Mouse (Mus musculus) thymus, postnatal 25 days (tissue): ENCODE measurements around the gene Coro7.

Source experiments
- DNase-seq: peaks from one replicate; pipeline ENCODE4 v3.0.0; 2022

Gene Coro7

DNA sequence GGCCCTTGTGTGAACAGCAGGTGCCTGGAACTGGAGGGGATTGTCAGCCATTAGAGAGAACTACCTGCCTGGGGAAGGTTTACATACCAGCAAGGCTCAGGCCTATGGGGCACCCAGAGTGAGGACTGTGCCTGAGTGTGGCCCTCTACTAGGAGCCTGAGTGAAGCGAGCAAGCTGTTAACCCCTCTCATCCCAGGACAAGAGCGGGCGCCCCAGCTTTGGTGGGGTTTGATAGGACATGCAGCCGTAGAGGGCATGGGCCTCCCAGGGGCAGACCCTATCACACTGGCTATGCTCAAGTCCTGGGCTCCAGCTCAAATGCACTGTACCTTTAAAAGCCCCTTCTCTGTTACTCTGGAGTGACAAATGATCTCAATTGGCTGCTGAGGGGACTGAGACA is 32.7 kb downstream of the Coro7 start:
- no peak for DNase-seq

DNA sequence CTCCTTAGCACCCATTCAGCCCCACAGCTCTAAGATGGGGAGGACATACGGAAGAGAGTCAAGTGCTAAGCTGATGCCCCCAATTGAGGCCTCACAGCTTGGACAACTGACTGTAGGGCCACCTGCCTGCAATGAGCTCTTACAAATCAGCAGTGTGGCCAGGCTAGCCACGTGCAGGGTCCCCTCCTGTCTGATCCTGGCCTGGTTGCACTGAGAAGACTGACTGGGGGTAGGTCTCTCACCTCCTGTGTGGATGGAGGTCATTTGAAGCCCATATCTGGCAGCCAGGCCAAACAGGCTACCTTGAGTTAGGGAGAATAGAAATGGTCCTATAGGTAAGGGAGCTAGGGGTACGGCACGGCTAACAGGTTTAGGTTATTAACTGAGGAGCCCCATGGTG is 33.7 kb downstream of the Coro7 start:
- no peak for DNase-seq

DNA sequence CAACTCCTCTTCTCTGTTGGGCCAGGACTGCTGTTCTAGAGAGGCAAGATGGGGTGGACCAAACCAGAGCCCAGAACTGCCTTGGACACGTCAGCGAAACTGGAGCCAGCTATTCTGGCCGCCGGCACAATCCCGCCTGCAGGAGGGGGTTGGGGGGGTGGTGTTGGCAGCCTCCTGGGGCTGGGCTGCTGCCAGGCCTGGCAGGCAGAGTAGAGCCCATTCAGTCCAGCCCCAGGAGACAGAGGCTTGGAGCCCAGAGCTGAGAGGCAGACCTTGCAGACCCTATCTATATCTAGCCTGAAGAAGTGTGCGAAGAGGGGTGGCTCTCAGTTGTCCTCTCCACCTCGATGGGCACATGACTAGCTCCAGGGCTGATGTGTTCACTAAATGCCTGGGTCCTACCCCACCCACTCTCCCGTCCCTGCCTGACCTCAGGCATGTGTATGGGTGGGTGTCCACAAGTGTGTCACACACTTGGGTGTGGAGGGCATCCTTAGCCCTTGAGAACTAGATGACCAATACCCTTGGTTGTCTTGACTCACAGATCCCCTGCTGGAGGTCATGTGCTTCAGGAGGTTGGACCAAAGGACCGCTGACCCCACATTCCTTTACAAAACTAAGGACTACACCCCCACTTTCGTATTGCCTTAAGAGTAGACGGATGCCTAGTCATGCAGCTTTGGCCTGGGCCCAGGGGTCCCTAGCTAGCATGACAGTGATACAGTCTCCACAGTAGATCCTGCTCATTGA is 35.7 kb downstream of the Coro7 start:
- no peak for DNase-seq

DNA sequence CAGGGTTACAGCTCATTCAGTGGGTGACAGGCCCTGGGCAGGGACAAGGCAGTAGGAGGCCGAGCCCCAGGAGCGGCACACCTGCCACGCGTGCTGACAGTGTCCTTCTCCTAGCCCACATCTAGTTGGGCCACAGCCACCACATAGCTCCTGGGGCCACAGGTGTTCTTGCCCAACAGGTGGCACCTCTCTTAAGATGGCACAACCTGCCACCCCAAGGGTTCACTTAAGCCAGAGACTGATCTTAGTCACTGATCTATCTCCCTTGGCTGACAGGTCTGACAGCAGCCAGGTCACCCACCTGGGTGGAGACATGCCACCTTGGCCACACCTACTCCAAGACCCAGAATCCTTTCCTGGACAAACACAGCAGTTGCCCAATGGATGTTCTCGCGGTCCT is 36.6 kb downstream of the Coro7 start:
- no peak for DNase-seq

DNA sequence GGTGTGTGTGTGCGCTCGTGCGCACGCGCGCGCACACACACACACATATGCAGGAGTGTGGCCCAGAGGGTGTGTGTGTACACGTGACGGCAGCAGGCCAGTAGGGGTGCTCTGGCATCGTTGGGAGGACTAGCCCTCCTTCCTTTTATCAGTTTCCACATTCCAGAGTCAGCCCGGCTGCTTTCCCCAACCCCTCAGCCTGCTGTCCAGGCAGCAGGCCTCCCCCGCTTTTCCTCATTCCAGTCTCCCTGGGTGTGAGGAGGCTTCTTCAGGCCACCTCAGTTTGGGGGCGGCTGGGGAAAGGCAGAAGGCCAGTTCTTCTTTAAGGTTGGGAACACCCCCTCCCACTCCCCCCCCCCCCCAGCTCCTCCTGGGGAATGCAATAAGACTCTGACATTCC is 37.4 kb downstream of the Coro7 start:
- DNase-seq = no peak

DNA sequence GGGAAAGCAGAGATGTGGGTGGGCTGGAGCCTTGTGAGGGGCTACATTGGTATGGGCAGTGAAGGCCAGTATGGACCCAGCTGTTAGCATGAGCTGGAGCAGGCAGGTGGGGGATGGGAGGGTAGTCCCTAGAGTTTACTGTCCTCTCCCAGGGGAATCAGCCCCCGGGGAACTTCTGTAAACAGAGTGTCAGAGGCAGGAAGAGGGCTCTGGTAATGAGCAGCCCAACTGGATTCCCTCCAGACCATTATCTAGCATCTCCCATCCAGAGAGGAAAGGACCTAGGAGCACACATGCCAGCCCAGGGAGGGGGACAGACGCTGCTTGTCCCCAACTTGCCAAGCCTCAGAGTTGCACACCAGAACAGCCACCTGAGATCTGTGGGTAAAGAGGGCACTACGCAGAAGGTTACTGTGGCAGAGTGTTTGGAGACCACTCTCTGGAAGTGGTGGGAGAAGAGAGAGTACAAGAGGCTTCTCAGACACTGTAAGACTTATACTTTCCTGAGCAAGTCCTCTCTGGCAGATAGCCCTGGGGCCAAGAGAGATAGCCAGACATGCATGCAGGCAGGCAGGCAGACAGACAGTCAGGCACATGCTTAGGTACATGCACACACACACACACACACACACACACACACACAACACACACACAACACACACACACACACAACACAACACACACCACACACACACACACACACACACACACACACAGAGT is 38.3 kb downstream of the Coro7 start:
- DNase-seq = no peak

DNA sequence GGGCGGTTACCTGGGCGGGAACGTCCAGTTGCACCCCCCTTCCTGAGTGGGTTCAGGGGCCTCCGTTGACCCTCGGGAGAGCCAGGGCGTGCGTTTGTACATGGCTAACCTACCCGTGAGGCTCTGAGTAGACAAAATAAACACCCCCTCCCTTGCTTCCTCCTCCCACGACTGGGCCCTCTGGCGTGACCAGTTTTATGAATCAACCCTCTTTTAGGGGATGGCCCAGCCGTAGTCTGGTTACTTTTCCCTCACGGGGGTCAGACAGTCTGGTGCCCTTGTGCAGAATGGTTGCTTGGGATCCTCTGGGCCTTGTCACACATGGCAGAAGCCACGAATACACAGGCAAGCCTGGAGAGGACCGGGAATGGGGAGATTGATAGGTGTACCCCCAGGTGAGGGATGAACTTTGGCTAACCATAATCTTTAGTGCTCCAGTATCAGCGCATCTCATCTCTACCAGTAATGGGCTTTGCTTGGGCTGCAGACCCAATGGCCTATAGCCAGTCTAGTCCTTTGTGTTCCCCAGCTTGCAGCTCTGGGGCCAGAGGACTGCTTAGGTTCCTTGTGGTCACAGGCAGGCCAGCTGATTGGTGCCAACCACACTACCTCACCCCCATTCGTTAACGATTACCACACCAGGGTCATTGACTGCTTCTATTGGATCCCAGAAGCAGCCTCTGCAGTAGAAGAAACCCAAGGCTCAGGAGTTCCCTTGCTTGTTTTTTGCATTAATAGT is 39.1 kb downstream of the Coro7 start:
- DNase-seq = no peak

DNA sequence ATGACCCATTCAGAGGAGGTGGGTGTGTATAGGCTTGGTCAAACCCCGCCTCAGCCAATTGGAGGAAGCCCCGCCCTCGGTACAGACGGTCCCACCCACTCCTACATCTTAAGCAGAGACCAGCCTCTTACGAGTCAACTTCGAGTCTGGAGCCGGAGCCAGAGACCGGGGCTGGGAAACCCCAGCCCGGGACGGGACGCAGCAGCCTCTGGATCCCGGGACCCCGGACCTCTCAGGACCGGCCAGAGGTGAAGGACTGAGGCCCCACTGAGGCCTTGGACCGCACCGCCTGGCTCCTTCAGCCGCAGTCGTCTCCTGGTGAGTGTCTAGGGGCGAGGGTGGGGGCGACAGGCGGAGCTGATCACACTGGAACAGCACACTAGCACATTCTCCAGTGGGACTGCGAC is 39.7 kb downstream of the Coro7 start, which contains the start of the genes Vasn and Dnaja3:
Gene Vasn (plus strand): TSS at position 111 of the 407 bp plus-strand sequence.
Gene Dnaja3 (plus strand): TSS at position 159 of the 407 bp plus-strand sequence.
- DNase-seq = no peak

DNA sequence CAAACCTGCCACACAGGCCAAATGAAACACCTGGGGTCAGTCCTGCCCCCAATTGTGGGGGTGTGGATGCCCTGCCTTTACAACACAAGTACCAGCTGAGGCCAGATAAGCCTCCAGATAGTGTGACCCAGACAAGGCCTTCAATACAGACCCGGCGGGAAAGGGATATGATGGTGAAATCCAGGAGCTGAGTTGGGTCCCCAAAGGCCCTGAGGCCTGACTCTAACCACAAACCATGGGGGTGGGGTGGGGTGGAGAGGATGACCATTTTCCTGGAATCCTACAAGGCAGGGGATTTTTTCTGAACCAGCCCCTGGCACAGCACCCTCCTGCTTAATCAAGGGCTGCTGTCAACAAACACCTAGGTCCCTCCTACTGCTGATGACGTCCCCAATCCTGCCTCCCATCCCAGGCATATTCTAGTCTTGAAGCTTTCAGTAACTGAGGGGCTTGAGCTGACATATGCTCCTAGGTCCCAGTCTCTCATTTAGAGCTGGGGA is 40.6 kb downstream of the Coro7 start:
- no peak for DNase-seq

DNA sequence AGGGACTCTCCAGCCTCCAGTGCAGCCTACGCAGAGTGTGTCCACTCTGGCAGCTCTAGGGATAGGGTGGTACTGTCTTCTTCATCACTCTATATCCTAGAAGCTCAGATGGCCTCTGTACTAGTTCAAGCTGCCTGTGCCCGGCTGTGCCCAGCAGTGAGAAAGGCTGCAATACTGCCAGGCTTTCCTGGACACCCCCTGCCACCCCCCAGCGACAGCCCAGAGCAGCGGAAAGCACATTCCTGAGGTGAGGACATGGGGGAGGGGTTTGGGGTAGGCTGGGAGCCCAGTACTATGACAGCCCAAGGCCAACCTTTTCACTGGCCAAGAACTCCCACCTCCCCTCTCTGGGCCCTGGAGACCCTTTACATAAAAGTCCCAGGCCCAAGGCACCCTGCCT is 43.8 kb downstream of the Coro7 start:
- DNase-seq = no peak

DNA sequence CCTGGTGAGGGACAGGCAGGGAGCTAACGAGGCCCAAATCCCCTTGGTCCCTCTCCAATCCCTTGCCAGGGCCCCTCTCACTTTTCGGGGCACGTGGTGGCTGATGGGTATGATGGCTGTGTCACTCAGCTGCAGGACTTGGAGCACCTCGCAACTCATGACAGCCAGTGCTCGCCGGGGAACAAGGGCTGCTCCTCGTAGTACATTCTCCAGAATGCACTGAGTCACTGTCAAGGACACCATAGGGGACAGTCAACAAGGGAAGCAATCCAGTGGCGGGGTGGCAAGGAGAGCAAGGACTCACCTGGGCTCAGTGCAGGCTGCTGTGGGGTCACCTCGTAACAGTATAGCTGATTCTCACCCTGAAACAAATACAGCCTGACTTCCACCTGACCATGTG is 44.9 kb downstream of the Coro7 start:
- DNase-seq = no peak

DNA sequence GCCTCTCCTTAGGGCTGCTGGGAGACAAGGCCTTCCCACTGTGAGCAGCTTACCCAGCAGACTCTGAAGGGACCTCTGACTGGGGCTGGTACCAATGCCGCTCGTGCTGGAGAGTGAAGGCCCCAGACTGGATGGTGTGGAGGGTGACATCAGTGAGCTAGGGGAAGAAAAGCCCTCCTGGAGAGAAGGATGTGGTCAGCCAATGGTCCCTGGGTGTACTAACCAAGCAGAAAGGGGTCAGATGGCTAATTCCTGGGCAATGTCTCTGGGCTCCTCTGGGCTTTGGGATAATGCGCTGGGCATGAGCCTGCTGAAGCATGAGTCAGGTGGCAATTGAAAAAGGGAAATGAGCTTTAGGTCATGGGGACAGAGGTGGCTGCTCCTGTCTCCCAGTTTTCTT is 45.9 kb downstream of the Coro7 start:
- no peak for DNase-seq

DNA sequence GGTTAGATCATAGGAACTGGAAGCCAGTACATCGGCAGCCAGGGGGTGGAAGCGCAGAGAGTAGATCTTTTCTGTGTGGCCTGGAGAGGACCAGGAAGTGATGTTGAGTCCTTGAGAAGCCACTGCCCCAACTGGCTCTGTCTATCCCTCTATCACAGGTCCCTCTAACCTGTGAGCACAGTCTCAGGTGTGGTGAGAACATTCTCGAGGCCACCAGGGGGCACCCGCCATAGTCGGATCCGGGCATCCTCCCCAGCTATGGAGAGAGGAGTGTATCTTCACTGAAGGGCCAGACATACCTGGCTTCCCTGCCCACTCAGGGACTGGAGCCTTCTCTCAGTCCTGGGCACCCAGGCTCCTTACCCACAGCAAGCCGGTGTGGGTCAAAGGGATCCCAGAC is 47.5 kb downstream of the Coro7 start:
- no peak for DNase-seq

DNA sequence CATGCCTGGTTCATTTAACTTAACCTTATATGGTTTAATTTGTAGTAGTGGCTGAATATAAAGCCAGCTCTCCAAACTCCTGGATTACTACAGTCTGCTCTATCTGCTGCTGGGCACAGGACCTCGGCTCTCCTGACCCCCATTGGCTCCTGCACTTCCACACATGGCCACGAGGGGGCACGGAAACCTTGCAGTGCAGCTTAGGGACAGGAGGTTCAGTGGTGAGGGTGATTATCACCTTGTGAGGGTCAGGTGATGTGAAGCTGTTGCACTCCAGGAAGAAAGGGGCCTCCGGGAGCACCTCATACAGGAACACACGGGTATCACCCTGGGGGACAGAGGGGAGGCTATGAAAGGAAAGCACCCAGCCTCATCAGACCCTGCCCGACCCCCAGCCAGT is 49.6 kb downstream of the Coro7 start:
- peak; percentile 86 for DNase-seq

DNA sequence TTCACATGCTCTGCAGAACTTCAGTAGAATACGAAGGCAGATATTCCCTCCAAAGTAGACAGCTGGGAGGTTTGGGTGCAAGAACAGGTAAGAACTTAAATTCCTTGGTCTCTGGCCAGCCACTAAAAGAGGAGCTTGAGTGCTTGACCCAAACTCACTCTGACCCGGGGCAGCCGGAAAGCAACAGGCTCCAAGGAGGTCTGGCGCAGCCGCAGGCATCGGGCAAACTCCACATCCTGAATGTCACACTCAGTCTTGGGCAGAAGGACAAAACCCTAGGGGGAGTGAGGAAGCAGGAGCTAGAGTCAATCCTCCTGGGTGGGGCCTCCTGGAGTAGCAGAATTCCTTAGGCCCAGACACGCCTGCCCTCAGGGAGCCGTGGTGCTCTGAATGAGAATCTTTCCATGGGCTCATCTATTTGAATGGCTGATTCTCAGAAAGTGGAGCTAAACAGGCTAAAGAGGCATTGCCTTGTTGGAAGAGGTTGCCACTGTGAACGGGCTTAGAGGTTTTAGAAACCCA is 50.6 kb downstream of the Coro7 start:
- DNase-seq = no peak

DNA sequence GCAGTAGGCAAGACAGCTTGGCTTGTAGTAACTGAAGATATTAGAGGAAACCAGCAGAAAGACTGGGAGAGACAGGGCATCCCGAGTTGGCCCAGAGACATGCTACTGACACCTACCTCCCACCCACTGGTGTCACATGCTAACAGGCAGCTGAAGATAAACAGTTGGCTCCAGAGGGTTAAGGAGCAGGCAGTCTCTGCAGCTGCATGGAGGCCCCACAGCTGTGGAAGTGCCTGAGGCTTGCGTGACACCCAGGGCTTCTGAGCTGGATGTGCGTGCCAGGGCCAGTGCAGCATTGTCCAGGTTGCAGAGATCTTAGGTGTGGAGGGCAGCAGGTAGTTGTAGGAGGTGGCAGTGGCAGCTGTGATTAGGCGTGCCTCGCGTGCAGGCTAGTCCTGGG is 52.5 kb downstream of the Coro7 start:
- DNase-seq = no peak

DNA sequence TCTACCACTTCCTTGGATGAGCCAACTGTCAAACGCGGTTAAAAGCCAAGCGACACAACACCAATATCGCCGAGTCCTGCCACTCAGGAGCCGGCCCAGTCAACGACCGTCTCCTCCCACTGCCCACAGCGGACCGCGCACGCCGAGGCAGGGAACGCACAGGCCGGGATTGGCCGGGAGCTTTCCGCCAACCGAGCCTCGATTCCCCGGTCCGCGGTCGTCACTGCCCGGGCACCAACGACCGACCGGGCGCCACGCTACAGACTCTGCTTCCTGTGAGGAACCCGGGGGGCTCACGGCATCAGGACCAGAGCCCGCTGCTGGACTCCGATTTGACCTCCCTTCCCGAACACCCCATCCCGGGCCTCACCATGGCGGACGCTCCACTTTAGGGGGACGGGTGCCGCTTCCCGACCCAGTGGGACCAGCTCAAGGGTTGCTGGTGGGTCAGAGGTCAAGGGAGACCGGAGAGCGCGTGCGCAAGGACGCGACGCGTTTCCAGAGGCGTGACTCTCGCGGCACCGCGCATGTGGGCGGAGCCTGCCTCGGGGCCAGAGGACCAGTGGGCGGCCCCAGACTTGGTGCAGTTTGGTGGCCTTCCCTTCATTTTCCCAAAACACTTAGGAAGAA is 55.0 kb downstream of the Coro7 start, which contains the start of gene Pam16:
Gene Pam16 (minus strand): TSS at position 508 of the 630 bp plus-strand sequence.
- DNase-seq = peak; percentile 89

DNA sequence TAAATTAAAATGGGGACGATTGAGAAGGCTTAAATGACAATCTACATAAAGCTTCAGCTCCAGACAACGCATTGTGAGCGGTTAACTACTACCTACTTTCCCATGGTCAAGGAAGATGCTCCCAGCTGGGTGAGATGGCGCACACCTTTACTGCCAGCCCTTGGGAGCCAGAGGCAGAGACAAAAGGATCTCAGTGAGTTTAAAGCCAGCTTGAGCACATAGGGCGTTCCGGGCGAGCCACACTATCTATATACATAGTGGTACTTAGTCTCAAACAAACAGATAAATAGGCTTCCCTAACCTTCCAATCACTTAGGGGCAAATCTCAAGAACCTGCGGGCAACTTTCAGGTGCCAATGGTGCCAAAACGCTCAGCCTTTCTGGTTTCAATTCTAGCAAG is 55.5 kb downstream of the Coro7 start:
- DNase-seq = no peak

DNA sequence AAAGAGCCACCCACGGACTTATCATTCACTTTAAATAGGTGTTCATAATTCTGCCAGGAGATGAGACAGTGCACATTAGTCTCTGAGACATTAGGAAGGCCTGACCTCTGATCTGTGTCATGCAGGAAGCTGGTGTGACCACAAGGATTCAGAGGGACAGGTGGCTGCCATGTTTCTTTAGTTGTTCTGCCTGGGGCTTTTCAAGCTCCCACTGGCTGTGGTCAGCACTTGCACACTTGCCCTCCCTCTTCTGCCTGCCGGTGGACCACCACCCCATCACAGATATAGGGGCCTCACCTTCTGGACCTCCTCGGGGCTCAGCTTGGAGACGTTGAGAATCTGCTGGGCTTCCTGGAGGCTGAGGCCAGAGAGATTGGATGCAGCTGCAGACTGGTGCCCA is 62.7 kb downstream of the Coro7 start:
- DNase-seq = no peak

DNA sequence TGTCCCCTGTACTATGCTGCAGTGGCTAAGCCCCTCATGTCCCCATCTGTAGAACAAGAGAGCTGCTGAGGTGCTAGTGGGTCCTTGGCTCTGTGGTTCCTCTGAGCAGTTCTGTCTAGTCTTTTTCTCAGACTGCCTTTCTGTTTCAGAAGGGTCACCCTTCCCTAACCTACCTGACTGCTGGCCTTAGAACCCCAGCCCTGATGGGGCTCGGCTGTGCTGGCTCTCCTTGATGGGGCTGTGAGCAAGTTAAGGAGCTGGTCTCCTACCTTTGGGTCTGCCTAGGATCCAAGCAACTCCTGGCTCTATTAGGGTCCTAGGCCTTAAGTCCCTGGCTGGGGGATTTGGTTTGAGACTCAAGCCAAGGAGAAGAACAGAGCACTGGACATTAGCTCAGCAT is 64.3 kb downstream of the Coro7 start:
- no peak for DNase-seq

DNA sequence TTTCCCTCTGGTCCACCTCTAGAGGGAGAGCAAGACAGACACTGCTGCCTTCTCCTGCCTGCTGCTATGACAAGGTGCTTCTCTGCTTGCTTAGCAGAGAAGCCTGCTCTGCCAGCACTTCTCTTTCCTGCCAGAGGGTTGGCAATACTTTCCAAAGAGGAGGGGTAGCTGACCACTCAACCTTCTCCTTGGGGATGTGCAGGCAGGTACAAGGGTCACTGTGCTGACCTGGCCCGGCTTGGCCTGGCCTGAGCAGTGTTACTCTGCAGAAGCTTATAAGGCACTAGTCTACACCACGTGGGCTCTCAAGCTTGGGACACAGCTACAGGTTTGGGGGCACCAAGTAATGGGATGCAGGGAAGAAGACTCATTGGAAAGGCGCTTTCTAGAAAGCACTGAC is 64.9 kb downstream of the Coro7 start:
- DNase-seq = no peak

DNA sequence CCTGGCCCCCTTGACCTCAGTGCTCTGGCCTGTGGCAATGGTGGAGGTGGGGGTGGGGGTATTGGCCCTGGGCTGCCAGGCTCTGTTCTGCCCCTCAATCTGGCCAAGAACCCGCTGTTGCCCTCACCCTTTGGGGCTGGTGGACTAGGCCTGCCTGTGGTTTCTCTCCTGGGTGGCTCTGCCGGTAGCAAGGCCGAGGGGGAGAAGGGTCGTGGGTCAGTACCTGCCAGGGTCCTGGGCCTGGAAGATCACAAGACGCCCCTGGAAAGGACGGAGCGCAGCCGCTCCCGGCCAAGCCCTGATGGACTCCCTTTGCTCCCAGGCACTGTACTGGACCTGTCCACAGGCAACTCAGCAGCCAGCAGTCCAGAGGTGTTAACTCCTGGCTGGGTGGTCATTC is 65.8 kb downstream of the Coro7 start:
- DNase-seq = no peak

DNA sequence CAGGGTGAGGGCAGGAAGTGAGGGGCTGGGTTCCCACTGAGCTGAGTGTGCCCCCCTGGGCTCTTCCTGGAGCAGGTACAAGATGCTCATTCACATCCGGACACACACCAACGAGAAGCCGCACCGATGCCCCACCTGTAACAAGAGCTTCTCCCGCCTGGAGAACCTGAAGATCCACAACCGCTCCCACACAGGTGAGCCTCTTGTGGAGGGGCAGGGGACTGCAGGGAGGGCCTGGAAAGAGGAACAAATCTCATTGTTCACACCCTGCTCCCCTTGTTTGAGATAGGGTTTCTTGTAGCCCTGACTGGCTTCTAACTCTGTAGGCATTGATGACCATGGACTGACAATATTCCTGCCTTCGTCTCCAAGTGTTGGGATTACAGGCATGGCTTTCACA is 67.9 kb downstream of the Coro7 start:
- no peak for DNase-seq
